Mouse (Mus musculus): ENCODE results near the gene Cchcr1.

Cchcr1 gene

GRCm38 (mm10) chr17:35515911-35516640 lies 824 bp upstream of the Cchcr1 start:
- peak; percentile 65 for DNase-seq

GRCm38 (mm10) chr17:35517526-35517925 lies 626 bp downstream of the Cchcr1 start:
- no peak for DNase-seq

GRCm38 (mm10) chr17:35524354-35524753 lies 7.5 kb downstream of the Cchcr1 start:
- DNase-seq = no peak

GRCm38 (mm10) chr17:35526644-35527043 lies 9.7 kb downstream of the Cchcr1 start:
- DNase-seq = no peak

GRCm38 (mm10) chr17:35532360-35532759 lies 15.5 kb downstream of the Cchcr1 start:
- DNase-seq = no peak

- no peak for DNase-seq
Measured at GRCm38 (mm10) chr17:35532901-35533300, 16.0 kb downstream of the Cchcr1 start, which contains the start of gene Psors1c2. Psors1c2 (plus strand) TSS chr17:35533201.

- peak; percentile 88 for DNase-seq
Measured at GRCm38 (mm10) chr17:35534343-35534742, 17.4 kb downstream of the Cchcr1 start.

- DNase-seq = no peak
Measured at GRCm38 (mm10) chr17:35537421-35537820, 20.5 kb downstream of the Cchcr1 start.

GRCm38 (mm10) chr17:35538476-35538875 lies 21.6 kb downstream of the Cchcr1 start:
- DNase-seq = no peak

GRCm38 (mm10) chr17:35539540-35539939 lies 22.6 kb downstream of the Cchcr1 start:
- no peak for DNase-seq

GRCm38 (mm10) chr17:35542761-35543411 lies 26.0 kb downstream of the Cchcr1 start:
- no peak for DNase-seq

- DNase-seq = no peak
Measured at GRCm38 (mm10) chr17:35543412-35543861, 26.5 kb downstream of the Cchcr1 start.

GRCm38 (mm10) chr17:35544001-35544400 lies 27.1 kb downstream of the Cchcr1 start:
- DNase-seq = no peak

GRCm38 (mm10) chr17:35544680-35545079 lies 27.8 kb downstream of the Cchcr1 start:
- DNase-seq = peak; percentile 68

GRCm38 (mm10) chr17:35547465-35547864 lies 30.6 kb downstream of the Cchcr1 start:
- no peak for DNase-seq

GRCm38 (mm10) chr17:35548636-35549035 lies 31.7 kb downstream of the Cchcr1 start:
- DNase-seq = no peak

GRCm38 (mm10) chr17:35549437-35550142 lies 32.7 kb downstream of the Cchcr1 start:
- DNase-seq = peak; percentile 75

GRCm38 (mm10) chr17:35550143-35550494 lies 33.2 kb downstream of the Cchcr1 start:
- DNase-seq = no peak

- DNase-seq = no peak
Measured at GRCm38 (mm10) chr17:35550871-35551270, 34.0 kb downstream of the Cchcr1 start.

GRCm38 (mm10) chr17:35551881-35552414 lies 35.0 kb downstream of the Cchcr1 start, which contains the start of gene Cdsn:
Cdsn (plus strand) TSS chr17:35552128.
- DNase-seq = no peak

- no peak for DNase-seq
Measured at GRCm38 (mm10) chr17:35554321-35554720, 37.4 kb downstream of the Cchcr1 start.

GRCm38 (mm10) chr17:35554761-35555397 lies 38.0 kb downstream of the Cchcr1 start:
- DNase-seq = no peak
